Mouse (Mus musculus) forebrain, embryonic 11.5 days (tissue): ENCODE results near the gene Soat2. TPM values are rescaled to one million over a fixed set of nuclear protein-coding genes. Genes with fewer than 3 reads are reported as not detected.

ENCODE experiments used
- ATAC-seq: fragments of 200-750 bp; cut with Nextera tagmentation; replicated peaks from 2 replicates; pipeline ENCODE4 v1.8.0; 2017; ENCODE audit warnings: moderate TSS enrichment; ENCODE audit not compliant: low FRiP score
- DNase-seq: peaks from one replicate; pipeline ENCODE4 v3.0.0-alpha.2; 2017; ENCODE audit warnings: low spot score
- H3K27ac ChIP-seq: fragments of 300-500 bp; sonication (generic); 2 replicates; pipeline ENCODE4 v1.5.1; 2014; ENCODE audit warnings: low read depth, low read length
- H3K27me3 ChIP-seq: fragments of 300-500 bp; sonication (generic); 2 replicates; pipeline ENCODE4 v1.6.1; 2014; ENCODE audit warnings: mild to moderate bottlenecking, low read length, mixed read lengths; ENCODE audit not compliant: control insufficient read depth, insufficient read depth
- H3K36me3 ChIP-seq: fragments of 300-500 bp; sonication (generic); 2 replicates; pipeline ENCODE4 v1.6.1; 2014; ENCODE audit warnings: mild to moderate bottlenecking, low read length, moderate library complexity, mixed read lengths; ENCODE audit not compliant: control insufficient read depth, insufficient read depth
- H3K4me1 ChIP-seq: fragments of 300-500 bp; sonication (generic); replicated peaks from 2 replicates; pipeline ENCODE4 v1.6.1; 2014; ENCODE audit warnings: low read length, mixed read lengths; ENCODE audit not compliant: control insufficient read depth, insufficient read depth
- H3K4me2 ChIP-seq: fragments of 300-500 bp; sonication (generic); 2 replicates; pipeline ENCODE4 v1.6.1; 2014; ENCODE audit warnings: low read depth, mild to moderate bottlenecking, low read length, moderate library complexity, mixed read lengths; ENCODE audit not compliant: severe bottlenecking
- H3K4me3 ChIP-seq: fragments of 300-500 bp; sonication (generic); 2 replicates; pipeline ENCODE4 v1.5.1; 2014; ENCODE audit warnings: low read depth, low read length
- H3K9ac ChIP-seq: fragments of 300-500 bp; sonication (generic); 2 replicates; pipeline ENCODE4 v1.6.1; 2014; ENCODE audit warnings: low read length
- H3K9me3 ChIP-seq: fragments of 300-500 bp; sonication (generic); 2 replicates; pipeline ENCODE4 v1.6.1; 2016; ENCODE audit warnings: low read length, mixed read lengths; ENCODE audit not compliant: control insufficient read depth
- WGBS: fragments of 180-500 bp; shearing (Covaris S2); extraction: QIAGEN DNeasy Blood & Tissue Kit; methylation state at CpG from one replicate; pipeline ENCODE4 v1.1.7; 2014; 5-methylcytosine and 5-hydroxymethylcytosine counted together
- polyA plus RNA-seq: library from polyadenylated mRNA; unstranded; fragments of >200 nt; fragmentation: Nextera tagmentation; extraction: Ambion mirVana; gene quantifications from 2 replicates; pipeline ENCODE4 v1.2.1, GENCODE M21; 2014

Soat2 gene
- polyA plus RNA-seq, 1 experiment from 2014 or later: not detected

DNA sequence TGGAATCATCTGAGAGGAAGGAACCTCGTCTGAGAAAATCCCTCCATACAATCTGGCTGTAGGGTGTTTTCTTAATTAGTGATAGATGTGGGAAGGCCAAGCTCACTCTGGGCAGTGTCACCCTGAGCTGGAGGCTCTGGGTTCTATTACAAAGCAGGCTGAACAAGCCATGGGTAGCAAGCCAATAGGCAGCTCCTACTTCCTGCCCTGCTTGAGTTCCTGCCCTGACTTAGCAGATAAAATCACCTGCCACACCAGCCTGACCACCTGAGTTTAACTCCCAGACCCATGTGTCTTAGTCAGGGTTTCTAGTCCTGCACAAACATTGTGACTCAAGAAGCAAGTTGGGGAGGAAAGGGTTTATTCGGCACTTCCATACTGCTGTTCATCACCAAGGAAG lies 18.7 kb downstream of the Soat2 start:
- H3K36me3 ChIP-seq: no peaks in the 10 kb centered on the region
- no peak overlapping the region for H3K4me2 ChIP-seq
- H3K9me3 ChIP-seq: no peaks in the 10 kb centered on the region
- ATAC-seq: no peak
- no peak overlapping the region for H3K27ac ChIP-seq
- no peak overlapping the region for H3K4me3 ChIP-seq
- no peak overlapping the region for H3K9ac ChIP-seq
- DNase-seq: no peak
- H3K27me3 ChIP-seq: no peaks in the 10 kb centered on the region
- no peaks in the 10 kb centered on the region for H3K4me1 ChIP-seq
- 67% methylated on average over 2 of the region's 2 CpGs for WGBS

- Histone ChIP-seq H3K9me3 (no peaks in the 10 kb centered on the region), H3K4me1 (no peaks in the 10 kb centered on the region), H3K36me3 (no peaks in the 10 kb centered on the region), H3K9ac (no peak overlapping the region), H3K27me3 (no peaks in the 10 kb centered on the region), H3K4me2 (no peak overlapping the region), H3K4me3 (no peak overlapping the region), H3K27ac (no peak overlapping the region)
- ATAC-seq (no peak), DNase-seq (no peak)
- 85% methylated on average over 3 of the region's 3 CpGs for WGBS
These were observed 23.3 kb downstream of the Soat2 start for GRCm38 (mm10) chr15:102173581-102173980.

- WGBS: 89% methylated on average over 16 of the region's 16 CpGs
These were observed 25.5 kb downstream of the Soat2 start for GRCm38 (mm10) chr15:102175736-102176319.

GRCm38 (mm10) chr15:102176571-102177316 lies 26.4 kb downstream of the Soat2 start:
- H3K4me1 ChIP-seq: no peaks in the 10 kb centered on the region
- no peak overlapping the region for H3K27ac ChIP-seq
- no peak for DNase-seq
- no peaks in the 10 kb centered on the region for H3K27me3 ChIP-seq
- H3K9me3 ChIP-seq: no peaks in the 10 kb centered on the region
- no peak overlapping the region for H3K4me3 ChIP-seq
- H3K36me3 ChIP-seq: no peaks in the 10 kb centered on the region
- no peak overlapping the region for H3K4me2 ChIP-seq
- 89% methylated on average over 7 of the region's 7 CpGs for WGBS
- no peak for ATAC-seq
- H3K9ac ChIP-seq: no peak overlapping the region

More at GRCm38 (mm10) chr15:102175736-102176319, 25.5 kb downstream of the Soat2 start:
- H3K4me1 ChIP-seq: no peaks in the 10 kb centered on the region
- no peaks in the 10 kb centered on the region for H3K9me3 ChIP-seq
- H3K9ac ChIP-seq: no peak overlapping the region
- H3K4me2 ChIP-seq: no peak overlapping the region
- H3K27ac ChIP-seq: no peak overlapping the region
- DNase-seq: no peak
- ATAC-seq: no peak
- no peaks in the 10 kb centered on the region for H3K27me3 ChIP-seq
- no peak overlapping the region for H3K4me3 ChIP-seq
- no peaks in the 10 kb centered on the region for H3K36me3 ChIP-seq

GRCm38 (mm10) chr15:102177417-102177816 lies 27.1 kb downstream of the Soat2 start:
- Histone ChIP-seq H3K27me3 (no peaks in the 10 kb centered on the region), H3K9ac (no peak overlapping the region), H3K4me2 (no peak overlapping the region), H3K36me3 (no peaks in the 10 kb centered on the region), H3K9me3 (no peaks in the 10 kb centered on the region), H3K4me3 (no peak overlapping the region), H3K4me1 (no peaks in the 10 kb centered on the region), H3K27ac (no peak overlapping the region)
- DNase-seq: no peak
- no peak for ATAC-seq
- 89% methylated on average over 8 of the region's 8 CpGs for WGBS

DNA sequence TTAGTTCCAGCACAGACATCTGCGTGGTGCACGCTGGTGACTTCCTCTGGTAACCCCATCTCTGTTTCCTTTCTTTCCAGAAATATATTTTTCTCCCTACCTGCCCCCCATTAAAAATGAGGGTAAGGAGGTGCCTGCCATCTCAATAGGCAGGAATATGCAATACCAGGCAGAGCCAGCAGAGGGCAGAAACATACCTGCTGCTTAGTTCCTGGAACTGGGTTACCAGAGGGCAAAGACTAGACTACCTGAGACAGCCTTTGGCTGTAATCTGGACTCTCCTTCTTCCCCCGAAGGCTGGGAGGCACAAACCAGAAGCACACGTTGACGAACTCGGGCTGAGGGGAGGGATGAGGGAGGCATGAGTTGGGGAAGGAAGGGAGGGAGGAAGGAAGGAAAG lies 28.0 kb downstream of the Soat2 start:
- Histone ChIP-seq H3K36me3 (no peaks in the 10 kb centered on the region), H3K4me1 (no peaks in the 10 kb centered on the region), H3K27me3 (no peaks in the 10 kb centered on the region), H3K9ac (no peak overlapping the region), H3K4me3 (no peak overlapping the region), H3K4me2 (no peak overlapping the region), H3K9me3 (no peaks in the 10 kb centered on the region), H3K27ac (no peak overlapping the region)
- peak; percentile 79 for DNase-seq
- whole genome bisulfite sequencing: 15% methylated on average over 6 of the region's 6 CpGs
- ATAC-seq: no peak

DNA sequence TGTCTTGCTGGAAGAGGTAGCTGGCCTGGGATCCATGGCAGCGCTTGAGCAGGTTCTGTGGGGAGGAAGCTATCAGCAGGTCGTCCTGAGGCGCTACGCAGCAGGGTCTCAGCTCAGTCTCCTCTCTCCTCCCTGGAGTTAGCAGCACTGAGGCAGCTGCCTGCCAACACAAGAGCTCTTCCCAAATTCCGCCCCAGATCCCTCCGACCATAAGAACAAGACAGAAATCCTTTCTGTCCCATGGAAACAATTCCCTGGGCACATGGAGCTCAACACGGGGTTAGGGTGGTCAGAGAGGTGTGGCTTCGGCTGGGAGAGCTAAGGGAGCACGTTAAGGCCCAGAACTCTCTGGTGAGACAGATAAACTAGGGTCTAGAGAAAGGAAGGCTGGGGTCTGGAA lies 28.8 kb downstream of the Soat2 start:
- ATAC-seq: no peak
- no peak overlapping the region for H3K27ac ChIP-seq

GRCm38 (mm10) chr15:102179924-102180323 lies 29.6 kb downstream of the Soat2 start:
- 92% methylated on average over 14 of the region's 14 CpGs for whole genome bisulfite sequencing
- Histone ChIP-seq H3K4me2 (no peak overlapping the region), H3K4me3 (no peak overlapping the region), H3K27ac (no peak overlapping the region), H3K4me1 (no peaks in the 10 kb centered on the region), H3K36me3 (no peaks in the 10 kb centered on the region), H3K9ac (no peak overlapping the region), H3K9me3 (no peaks in the 10 kb centered on the region), H3K27me3 (no peaks in the 10 kb centered on the region)
- ATAC-seq: no peak
- DNase-seq: no peak

More for the DNA sequence above, 28.8 kb downstream of the Soat2 start:
- H3K4me2 ChIP-seq: no peak overlapping the region
- no peak overlapping the region for H3K9ac ChIP-seq
- H3K4me1 ChIP-seq: no peaks in the 10 kb centered on the region
- H3K36me3 ChIP-seq: no peaks in the 10 kb centered on the region
- H3K4me3 ChIP-seq: no peak overlapping the region
- 74% methylated on average over 9 of the region's 9 CpGs for WGBS
- no peaks in the 10 kb centered on the region for H3K27me3 ChIP-seq
- DNase-seq: no peak
- no peaks in the 10 kb centered on the region for H3K9me3 ChIP-seq

- no peak for ATAC-seq
- 87% methylated on average over 3 of the region's 3 CpGs for WGBS
- DNase-seq: no peak
These were observed 32.8 kb downstream of the Soat2 start for GRCm38 (mm10) chr15:102183076-102183475.

More at GRCm38 (mm10) chr15:102183076-102183475, 32.8 kb downstream of the Soat2 start:
- no peaks in the 10 kb centered on the region for H3K4me1 ChIP-seq
- H3K27ac ChIP-seq: no peak overlapping the region
- H3K9me3 ChIP-seq: no peaks in the 10 kb centered on the region
- no peaks in the 10 kb centered on the region for H3K27me3 ChIP-seq
- no peak overlapping the region for H3K9ac ChIP-seq
- H3K36me3 ChIP-seq: no peaks in the 10 kb centered on the region
- no peak overlapping the region for H3K4me3 ChIP-seq
- no peak overlapping the region for H3K4me2 ChIP-seq
